Comparison of ENCODE assay signal across 11 mouse cellular contexts in the genomic region with DNA sequence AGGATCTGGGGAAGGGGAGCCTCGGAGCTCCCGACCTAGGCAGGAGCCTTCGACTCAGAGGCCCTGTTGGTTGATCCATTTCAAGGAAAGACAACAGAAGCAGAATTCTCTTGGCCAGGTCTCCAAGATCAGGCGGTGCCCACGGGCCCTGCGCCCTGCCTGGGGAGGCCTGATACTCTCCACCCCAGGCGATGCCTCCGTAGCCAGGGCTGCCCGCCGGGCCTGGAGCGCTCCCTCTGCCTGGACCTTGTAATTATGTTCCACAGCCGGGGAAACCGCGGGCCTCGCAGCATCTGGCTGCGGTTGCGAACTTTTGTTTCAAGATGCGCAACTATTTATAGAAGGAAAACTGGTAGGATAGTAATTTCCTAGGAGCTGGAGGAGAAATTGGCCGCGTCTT. TPM values are rescaled to one million over a fixed set of nuclear protein-coding genes. Genes with fewer than 3 reads are reported as not detected.
DNase-seq lines count a peak whose midpoint lies in the region; ATAC-seq and TF ChIP-seq lines count a peak whose summit lies in the region.
"Had no signal": no experiment of that assay in that cellular context is flagged by ENCODE, and none has a peak within 500 bp of the region (broad histone marks: within the 10 kb centered on the region; RNA-seq: fewer than 3 reads in every experiment).

No protein-coding gene starts in this region.

- peak overlapping the region; percentile 16 for H3ac ChIP-seq in C2C12 (ENCODE audit: control insufficient read depth, insufficient read length, low read depth)

- H3K4me3 ChIP-seq in C2C12 (ENCODE audit: insufficient read depth, poor library complexity, severe bottlenecking) = peak overlapping the region; percentile 32
- H3K4me3 ChIP-seq in forebrain, embryonic 14.5 days (ENCODE audit: low read depth, low read length) = peak overlapping the region; percentile 69
- peak overlapping the region; percentile 69 for H3K4me3 ChIP-seq in midbrain, embryonic 11.5 days (ENCODE audit: low read depth, low read length)

- no peaks in the 10 kb centered on the region for H3K36me3 ChIP-seq in C2C12 (ENCODE audit: control insufficient read depth, insufficient read depth)
- no peaks in the 10 kb centered on the region for H3K36me3 ChIP-seq in forebrain, embryonic 14.5 days (ENCODE audit: control insufficient read depth, insufficient read depth, low read length)
- no peaks in the 10 kb centered on the region for H3K36me3 ChIP-seq in midbrain, embryonic 11.5 days (ENCODE audit: control insufficient read depth, insufficient read depth, low read length)

- WGBS in forebrain, embryonic 14.5 days = under 1% methylated on average over 20 of the region's 20 CpGs
- under 1% methylated on average over 20 of the region's 20 CpGs for WGBS in midbrain, embryonic 11.5 days

- peak; percentile 35 for TF ChIP-seq CTCF in C2C12 (IDR thresholded peaks at IDR 0.05; ENCODE audit: control insufficient read depth, insufficient read depth, insufficient read length)

- no peaks in the 10 kb centered on the region for H3K9me3 ChIP-seq in forebrain, embryonic 14.5 days (replicated peaks; ENCODE audit: control insufficient read depth, low read length)
- H3K9me3 ChIP-seq in midbrain, embryonic 11.5 days (ENCODE audit: control insufficient read depth, low read length) = no peaks in the 10 kb centered on the region

- H3K9ac ChIP-seq in forebrain, embryonic 14.5 days (ENCODE audit: low read length) = peak overlapping the region; percentile 76
- H3K9ac ChIP-seq in midbrain, embryonic 11.5 days (ENCODE audit: low read length) = peak overlapping the region; percentile 76

- no peak for ATAC-seq in forebrain, embryonic 14.5 days
- ATAC-seq in midbrain, embryonic 11.5 days (ENCODE audit: low FRiP score) = no peak
- ATAC-seq: activated CD4-positive, CD25-positive, alpha-beta regulatory T cell, adult 4 months had no signal

- peak; percentile 28 for DNase-seq in embryo, embryonic 10 days (ENCODE audit: low spot score)
- DNase-seq in embryo, embryonic 10.5 days (ENCODE audit: low spot score) = no peak
- peak; percentile 42 for DNase-seq in forebrain, embryonic 14.5 days (ENCODE audit: low spot score)
- DNase-seq in midbrain, embryonic 11.5 days (ENCODE audit: low spot score, missing footprints) = peak; percentile 92
- no peak for DNase-seq in frontal cortex, postnatal 25 days (ENCODE audit: low spot score in 2 of 2)
- DNase-seq in layer of hippocampus, adult 9-11 months = no peak
- DNase-seq in right cerebral cortex, postnatal 4 days = no peak
- DNase-seq: kidney, postnatal 36 days had no signal

- H3K79me3 ChIP-seq in C2C12 (ENCODE audit: low read depth) = peaks cover 2% of the 10 kb centered on the region

- H3K27me3 ChIP-seq in C2C12 (ENCODE audit: control insufficient read depth, insufficient read depth, insufficient read length) = peaks cover 43% of the 10 kb centered on the region
- H3K27me3 ChIP-seq in forebrain, embryonic 14.5 days (replicated peaks; ENCODE audit: control insufficient read depth, insufficient read depth, low read length) = peaks cover 29% of the 10 kb centered on the region
- peaks cover 75% of the 10 kb centered on the region for H3K27me3 ChIP-seq in midbrain, embryonic 11.5 days (ENCODE audit: control insufficient read depth, insufficient read depth, low read length)

- H3K4me2 ChIP-seq in forebrain, embryonic 14.5 days (ENCODE audit: low read length) = peak overlapping the region; percentile 96
- peak overlapping the region; percentile 78 for H3K4me2 ChIP-seq in midbrain, embryonic 11.5 days

- peak overlapping the region; percentile 69; the same call in 1 of the 2 replicates for H3K27ac ChIP-seq in forebrain, embryonic 14.5 days (ENCODE audit: low read depth, low read length)
- peak overlapping the region; percentile 27; the same call in 1 of the 2 replicates for H3K27ac ChIP-seq in midbrain, embryonic 11.5 days (ENCODE audit: low read depth, low read length)

- H3K79me2 ChIP-seq in C2C12 (ENCODE audit: control insufficient read depth, insufficient read depth) = peaks cover 12% of the 10 kb centered on the region

- H3K4me1 ChIP-seq in forebrain, embryonic 14.5 days (ENCODE audit: control insufficient read depth, insufficient read depth, low read length) = peaks cover 26% of the 10 kb centered on the region
- H3K4me1 ChIP-seq in midbrain, embryonic 11.5 days (ENCODE audit: control insufficient read depth, insufficient read depth, low read length) = peaks cover 56% of the 10 kb centered on the region

TF ChIP-seq in C2C12, 6 proteins besides CTCF, POLR2A, EP300 and RAD21:
- TF ChIP-seq USF1 (IDR thresholded peaks at IDR 0.05; ENCODE audit: low read depth) (no peak), FOSL1 (IDR thresholded peaks at IDR 0.05; ENCODE audit: insufficient read depth, low read length, poor library complexity, severe bottlenecking) (no peak), CEBPB (IDR thresholded peaks at IDR 0.05; ENCODE audit: low read depth) (no peak), MYOD1 (IDR thresholded peaks at IDR 0.05; ENCODE audit: control insufficient read depth, insufficient read length, low read depth) (peak; percentile 40)

RNA-seq across cellular contexts. Expression of gene Wnt7b, which starts 6.2 kb away (rescaled TPM):
- 2.5 TPM for polyA plus RNA-seq in C2C12 (2012; fragmentation: generic; extraction: Trizol)
- 73.4 and 84.7 TPM in 2 replicates for polyA plus RNA-seq in forebrain, embryonic 14.5 days (2014; fragmentation: Nextera tagmentation; extraction: Ambion mirVana)
- 38.5 and 44.3 TPM in 2 replicates for polyA plus RNA-seq in midbrain, embryonic 11.5 days (2014; fragmentation: Nextera tagmentation; extraction: Ambion mirVana)
- polyA plus RNA-seq: activated CD4-positive, CD25-positive, alpha-beta regulatory T cell, adult 4 months; small intestine, adult 2 months had no signal

Comparison
In these comparisons a context has a peak if more than half of its experiments do, and no peak if none do; other contexts are left out.
1. DNase-seq: peak in embryo, embryonic 10 days (single experiment), forebrain, embryonic 14.5 days (single experiment) and midbrain, embryonic 11.5 days (single experiment); none in embryo, embryonic 10.5 days (single experiment), frontal cortex, postnatal 25 days (0 of 2), layer of hippocampus, adult 9-11 months (single experiment) and right cerebral cortex, postnatal 4 days (single experiment).
2. RNA of gene Wnt7b, which starts 6.2 kb away (polyA plus RNA-seq): 73.4 to 84.7 TPM in forebrain, embryonic 14.5 days and 38.5 to 44.3 TPM in midbrain, embryonic 11.5 days; 2.5 TPM in C2C12 (single experiment); every median in the first group is over 10 times any median in the second.
3. Peak in every context shown above with its lines, with median percentiles within 50 percentile points of each other: H3K4me3 ChIP-seq.